Mouse (Mus musculus) urinary bladder, postnatal 4 days (tissue): ENCODE data around the gene Dnaja4.

ENCODE experiments used
- DNase-seq, 2 experiments: peaks; one replicate each; pipeline ENCODE4 v3.0.0; 2021 to 2022; ENCODE audit warnings: low spot score in 2 of 2

Gene Dnaja4

DNA sequence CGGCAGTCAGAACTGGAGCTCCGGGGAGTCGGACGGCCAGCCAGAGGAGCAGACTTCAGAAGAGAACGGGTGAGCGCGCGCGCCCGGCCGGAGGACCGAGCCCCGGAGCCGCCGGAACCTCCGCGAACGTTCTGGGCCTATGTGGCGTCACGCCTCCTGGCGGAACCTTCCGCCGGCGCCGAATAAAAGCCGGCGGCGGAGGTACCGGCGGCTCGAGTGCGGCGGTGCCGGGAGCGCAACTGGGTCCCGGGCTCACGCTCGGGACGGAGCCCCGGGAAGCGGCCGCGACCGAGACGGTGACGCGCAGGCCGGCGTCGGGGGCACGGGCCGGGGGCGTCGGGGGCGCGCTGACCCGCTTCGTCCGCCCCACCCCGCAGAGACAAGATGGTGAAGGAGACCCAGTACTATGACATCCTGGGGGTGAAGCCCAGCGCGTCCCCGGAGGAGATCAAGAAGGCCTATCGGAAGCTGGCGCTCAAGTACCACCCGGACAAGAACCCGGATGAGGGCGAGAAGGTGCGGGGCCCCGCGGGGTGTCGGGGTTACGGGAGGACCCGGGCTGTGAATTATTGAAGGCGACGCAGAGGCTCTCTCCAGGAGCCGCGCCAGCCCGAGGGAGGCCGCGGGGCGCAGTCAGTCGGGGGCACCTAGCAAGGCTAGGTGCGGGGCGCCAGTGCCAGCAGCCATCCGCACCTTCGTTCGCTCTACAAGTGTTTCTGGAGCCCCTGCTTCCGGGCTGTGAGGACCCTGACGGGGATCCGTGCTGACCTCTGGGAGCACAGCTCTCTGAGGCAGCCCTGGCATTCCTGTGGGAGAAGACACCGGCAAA lies 886 bp downstream of the Dnaja4 start:
- peak; percentile 78 to 82 for DNase-seq

DNA sequence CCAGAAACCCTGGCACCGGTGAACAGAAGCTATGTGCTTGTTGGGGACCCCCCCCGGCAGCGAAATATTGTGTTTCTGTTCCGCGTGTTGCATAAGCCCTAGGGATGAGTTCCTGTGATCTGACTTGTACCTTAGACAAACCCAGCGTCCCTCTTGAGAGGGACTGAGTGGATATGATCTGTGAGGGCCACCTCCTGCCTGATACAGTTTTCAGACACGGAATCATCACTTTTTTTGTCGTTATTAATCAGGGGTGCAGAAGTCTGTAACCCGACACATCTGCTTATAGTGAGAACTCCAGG lies 1.5 kb downstream of the Dnaja4 start:
- no peak for DNase-seq

DNA sequence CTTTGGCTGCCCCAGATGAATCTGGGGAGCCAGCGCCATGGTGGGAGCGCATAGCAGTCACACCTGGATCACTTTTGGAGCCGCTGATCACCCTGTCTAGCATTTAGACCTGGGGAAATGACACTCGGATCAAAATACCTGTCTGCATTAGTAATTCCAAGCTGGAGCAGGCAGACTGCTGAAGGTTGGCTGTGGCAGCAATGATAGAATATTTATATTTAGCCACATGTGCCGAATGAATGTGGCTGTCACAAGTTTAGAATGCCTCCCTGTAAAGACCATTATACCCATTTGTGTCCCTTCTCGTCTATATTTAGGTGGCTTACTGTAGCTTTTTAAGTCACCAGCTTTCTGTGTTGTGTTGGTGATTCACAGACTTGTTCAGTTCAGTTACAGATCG lies 2.1 kb downstream of the Dnaja4 start:
- DNase-seq = no peak

DNA sequence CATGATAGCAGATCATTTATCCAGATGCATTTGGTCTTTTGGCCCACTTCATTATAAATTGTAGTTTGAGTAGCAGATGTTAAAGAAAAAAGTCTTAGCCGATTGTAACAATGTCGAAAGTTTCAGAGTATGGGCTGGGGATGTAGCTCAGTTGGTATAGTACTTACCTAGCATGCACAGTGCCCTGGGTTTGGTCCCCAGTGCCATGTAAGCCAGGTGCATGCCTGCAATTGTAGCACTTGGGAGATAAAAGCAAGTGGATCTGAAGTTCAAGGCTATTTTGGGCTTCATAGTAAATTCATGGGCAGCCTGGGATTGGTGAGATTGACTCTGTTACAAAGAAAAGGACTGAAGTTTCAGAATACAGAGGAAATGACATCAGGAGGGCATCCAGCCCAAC lies 3.9 kb downstream of the Dnaja4 start:
- DNase-seq = no peak

DNA sequence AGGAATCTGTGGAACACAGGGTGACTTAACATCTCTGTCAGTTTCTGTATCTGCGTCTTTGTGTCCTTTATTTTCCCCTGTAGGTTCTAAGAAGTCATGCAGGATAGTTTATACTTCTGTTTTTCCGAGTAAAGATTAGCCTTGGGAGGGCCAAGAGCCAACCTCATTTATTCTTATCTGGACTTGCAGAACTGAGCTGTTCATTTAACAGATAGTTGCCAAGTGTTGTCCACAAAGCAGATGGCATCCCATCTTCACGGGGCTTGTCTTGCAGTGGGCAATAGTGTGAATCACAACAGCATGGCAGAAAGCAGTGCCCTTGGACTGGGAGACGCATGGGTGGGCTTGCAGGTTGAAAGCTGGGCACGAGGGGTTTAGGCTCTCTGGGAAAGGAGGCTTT lies 5.7 kb downstream of the Dnaja4 start:
- DNase-seq = no peak

DNA sequence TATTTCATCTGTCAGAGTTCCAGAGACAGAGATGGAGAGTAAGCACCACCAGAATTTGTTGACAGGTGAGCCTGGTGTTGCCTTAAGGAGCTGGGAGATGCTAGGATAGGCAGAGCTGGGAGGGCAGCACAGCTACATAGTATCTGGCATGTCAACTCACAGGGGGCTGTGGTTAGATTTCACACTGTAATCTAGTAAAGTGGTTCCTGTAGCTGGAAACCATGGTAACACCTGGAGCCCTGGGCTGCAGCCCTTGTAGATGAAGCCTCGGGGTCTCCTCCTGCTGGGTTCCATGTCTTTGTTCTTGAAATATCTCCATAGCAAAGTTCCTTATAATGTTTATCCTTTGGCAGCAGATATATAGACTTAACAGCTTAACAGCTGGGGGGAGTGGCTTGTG lies 6.9 kb downstream of the Dnaja4 start:
- no peak for DNase-seq

DNA sequence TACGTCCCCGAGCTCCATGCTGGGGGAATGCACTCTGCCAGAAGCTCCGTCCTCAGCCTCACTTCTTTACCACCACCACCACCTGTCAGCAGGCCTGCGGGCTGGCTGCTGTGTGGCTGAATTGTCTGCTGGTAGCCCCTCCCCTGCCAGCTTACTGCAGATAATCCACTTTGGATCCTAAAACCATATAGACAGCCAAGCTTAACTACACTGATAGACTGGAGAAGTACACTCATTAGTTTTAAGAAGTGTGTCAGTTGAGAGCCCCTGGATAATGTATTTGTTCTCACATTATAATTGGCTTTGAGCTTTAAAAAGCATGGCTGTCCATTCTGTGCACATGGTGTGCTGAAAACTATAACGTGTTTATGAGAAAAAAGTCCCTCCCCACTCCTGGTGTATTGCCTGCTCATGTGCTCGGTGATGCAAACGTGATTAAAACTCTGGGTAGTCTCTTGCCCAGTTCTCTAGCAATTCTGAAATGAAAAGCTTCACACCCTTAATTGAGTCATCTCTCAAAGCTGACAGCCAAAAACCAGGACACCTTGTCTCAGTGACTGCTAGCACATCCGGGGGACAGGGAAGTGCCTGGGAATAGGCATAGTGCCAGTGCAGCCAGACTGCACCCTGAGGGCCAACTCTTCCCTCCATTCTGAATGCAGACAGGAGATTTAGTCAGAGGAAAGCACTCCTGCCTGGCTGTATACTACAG lies 8.8 kb downstream of the Dnaja4 start:
- DNase-seq = no peak

DNA sequence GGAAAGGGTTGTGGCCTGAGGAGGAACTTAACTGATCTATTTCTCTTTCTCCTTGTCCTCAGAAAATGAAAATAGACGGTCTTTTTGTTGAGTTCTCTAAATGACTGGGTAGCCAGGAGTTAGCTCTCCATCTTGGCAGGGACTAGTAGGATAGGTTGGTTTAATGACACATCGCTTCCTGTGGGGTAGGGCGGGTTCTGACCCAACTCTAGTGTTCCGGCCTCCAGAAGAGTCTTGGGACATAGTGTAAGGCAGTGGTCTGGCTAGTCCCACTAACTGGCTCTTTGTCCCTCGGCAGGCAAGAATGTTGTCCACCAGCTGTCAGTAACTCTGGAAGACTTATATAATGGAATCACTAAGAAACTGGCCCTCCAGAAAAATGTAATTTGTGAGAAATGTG lies 9.4 kb downstream of the Dnaja4 start:
- no peak for DNase-seq

DNA sequence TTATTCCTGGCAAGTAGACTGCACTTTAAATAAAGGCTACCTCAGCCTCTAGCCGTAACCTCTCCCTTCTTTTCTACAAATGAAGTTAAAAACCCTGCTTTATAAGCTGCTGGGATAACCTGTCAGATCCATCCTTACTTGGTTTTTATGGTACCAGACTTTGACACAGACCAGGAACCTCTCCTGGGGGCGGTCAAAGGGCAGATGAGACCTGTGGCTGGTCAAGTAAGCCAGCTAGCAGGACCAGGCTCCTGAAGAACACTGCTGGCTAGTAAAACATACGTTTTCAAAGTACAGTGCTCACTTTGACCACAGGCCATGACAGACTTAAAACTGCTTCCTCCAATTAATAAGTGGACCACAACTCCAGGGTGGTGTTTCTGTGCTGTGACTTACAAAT lies 17.1 kb downstream of the Dnaja4 start:
- DNase-seq = no peak

DNA sequence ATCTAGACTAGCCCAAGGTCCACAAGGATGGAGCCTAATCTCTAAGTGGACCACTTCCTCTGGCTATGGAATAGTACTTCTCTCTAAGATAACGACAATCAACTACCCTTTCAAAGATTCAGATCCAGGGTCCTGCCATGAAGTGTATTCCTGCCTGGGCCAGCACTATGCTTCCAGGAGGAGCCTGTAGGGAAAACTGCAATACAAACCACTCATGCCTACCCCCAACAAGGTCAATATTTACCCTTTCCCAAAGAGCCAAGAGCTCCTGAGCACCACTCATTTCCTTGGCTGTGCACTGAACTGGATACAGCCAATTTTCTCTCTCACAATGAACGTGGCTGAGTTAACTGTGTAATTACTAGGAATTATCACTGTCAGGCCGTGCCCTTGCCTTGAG lies 18.9 kb downstream of the Dnaja4 start:
- DNase-seq = no peak

DNA sequence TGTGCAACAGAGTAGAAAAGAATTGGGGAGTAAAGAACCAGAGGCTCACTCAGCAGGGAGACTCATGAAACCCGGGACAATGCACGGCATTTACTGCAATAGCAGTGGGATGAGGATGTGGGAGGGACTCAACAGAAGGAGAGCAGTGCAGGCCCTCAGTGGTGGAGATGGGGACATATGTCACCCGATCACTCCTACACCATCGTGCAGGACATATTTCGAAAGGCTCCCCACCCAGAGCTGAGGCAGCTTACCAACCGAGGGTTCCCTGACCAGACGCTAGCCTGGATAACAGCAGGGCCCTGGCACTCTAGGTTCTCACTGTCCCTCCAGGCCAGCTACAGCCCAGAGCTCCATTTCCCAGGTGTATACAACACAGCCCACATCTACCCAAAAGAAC lies 23.5 kb downstream of the Dnaja4 start:
- no peak for DNase-seq

DNA sequence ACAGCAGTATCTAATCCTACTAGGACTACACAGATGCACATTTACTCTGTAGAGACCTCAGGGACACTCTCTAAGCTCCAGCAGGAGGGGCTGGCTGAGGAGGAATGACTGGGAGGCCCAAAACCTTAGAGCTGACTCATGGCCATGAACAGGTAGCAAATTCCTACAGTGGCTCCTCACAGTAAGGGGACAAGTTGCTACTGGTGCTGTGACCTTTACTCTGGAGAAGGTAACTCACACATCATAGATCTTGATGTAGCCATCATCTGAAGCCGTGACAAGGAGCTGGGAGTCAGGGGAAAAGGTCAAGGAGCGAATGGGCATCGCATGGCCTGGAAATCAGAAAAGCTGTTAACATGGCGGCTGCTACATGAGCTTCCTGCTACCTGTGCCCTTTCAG lies 23.9 kb downstream of the Dnaja4 start:
- DNase-seq = no peak

DNA sequence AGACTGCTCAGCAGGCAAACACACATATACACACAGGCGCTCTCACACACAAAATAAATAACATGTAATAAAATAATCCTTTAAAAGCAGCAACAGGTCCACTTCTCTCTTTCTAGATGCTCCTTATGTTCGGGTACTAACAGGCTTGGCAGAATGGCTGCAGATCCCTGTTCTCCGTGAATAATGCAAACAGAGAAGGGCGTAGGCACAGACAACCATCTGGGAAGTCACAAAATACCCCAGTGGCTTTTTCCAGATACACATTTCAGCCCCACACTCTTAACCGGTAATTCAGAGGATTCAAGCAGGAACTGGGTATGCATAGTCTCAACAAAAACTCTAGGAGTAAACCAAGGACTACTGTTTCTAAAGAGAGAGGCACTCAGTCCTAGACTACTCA lies 27.6 kb downstream of the Dnaja4 start:
- no peak for DNase-seq

DNA sequence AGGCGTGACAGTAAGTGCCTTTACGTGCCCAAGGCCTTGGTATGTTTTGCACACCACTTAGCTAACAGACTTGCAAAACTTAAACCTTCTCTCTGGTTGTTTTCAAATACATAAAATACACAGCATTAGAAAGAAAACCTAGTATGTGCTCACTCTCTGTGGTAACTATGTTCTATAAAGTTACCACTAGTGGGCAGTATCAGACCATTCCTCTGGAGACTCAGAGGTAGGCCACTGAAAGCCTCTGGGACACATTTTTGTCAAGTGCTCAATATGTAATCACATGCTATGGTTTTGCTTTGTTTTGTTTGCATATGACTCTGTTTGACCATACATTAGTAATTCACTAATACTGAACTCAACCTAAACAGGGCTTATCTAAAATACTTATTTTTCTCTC lies 33.4 kb downstream of the Dnaja4 start:
- DNase-seq = no peak

DNA sequence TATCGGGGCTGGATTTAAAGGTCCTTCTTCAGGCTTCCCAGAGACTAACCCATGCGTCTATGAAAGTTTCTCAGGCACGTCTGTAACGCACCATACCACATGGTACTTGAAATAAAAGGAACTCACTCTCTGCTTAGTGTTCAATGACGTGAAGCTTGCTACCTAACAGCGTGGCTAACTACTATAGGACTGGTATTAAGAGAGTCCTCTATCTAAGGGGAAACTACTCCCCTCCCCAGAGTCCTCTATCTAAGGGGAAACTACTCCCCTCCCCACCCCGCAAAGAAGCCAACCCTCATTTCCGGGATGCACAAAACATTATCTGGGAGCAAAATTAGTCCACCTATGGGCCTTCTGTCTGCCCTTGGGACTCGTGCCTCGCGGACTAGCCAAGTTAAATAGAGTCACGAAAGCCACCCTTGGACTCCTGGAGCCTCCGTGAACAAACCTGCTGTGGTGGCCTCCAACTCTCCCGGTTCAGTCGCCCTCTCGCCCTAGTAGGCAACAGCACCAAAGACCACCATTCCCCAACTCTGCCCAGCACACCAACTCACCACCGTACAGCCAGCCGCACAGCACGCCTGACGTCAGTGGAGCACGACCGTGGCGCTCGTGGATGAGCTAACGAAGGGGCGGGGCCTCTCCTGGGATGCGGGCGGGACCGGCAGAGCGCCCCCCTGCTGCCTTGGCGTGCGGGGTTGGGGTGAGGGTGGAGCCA lies 35.4 kb downstream of the Dnaja4 start, which contains the start of gene Wdr61:
TSS of gene Wdr61 (minus strand) at position 599 of the 718 bp plus-strand sequence.
- DNase-seq = peak; percentile 96 to 99

DNA sequence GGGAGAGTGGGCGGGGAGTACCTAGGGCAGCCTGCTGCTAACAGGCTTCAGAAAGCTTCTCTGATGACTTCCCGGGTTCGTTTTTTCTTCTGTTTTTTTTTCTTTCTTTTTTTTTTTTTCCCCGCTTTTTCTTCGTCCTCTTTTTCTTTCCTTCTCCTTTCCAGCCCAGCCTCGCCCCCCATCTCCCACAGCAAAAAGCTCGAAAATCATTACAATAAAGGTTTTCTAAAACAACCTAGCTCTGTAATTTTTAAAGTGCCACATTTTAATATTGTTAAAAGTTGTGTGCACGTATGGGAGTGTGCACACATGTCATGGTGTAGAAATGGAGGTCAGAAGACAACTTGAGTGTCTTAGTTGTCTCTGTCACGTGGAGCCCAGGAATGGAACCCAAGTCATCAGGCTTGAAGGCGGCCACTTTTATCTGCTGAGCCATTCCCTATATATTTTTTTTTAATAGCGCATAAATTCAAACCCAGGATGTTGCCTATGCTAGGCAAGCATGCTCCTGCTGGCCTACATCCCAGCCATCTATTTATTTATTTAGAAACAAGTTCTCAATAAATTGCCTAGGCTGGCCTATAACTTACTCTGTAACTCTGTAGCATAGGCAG lies 36.1 kb downstream of the Dnaja4 start:
- no peak for DNase-seq

DNA sequence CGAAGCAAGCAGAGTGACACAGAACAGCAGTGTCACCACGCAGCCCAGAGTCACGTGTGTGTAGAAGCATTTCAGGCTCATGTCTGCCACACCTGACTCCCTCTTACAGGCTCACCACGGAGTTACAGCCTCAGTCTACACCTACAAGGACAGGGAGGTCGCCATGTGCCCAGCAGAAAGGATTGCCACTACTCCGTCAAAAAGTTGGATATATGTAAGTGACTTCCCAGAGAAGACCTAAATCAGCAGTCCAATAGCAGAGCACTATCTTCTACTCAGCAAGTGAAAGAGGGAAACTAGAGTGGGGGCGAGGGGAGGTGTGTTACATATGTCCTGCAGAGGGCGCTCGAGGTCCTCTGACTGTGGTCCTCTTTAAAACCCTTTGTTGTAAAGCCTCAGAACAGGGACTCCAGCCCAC lies 37.6 kb downstream of the Dnaja4 start:
- no peak for DNase-seq

DNA sequence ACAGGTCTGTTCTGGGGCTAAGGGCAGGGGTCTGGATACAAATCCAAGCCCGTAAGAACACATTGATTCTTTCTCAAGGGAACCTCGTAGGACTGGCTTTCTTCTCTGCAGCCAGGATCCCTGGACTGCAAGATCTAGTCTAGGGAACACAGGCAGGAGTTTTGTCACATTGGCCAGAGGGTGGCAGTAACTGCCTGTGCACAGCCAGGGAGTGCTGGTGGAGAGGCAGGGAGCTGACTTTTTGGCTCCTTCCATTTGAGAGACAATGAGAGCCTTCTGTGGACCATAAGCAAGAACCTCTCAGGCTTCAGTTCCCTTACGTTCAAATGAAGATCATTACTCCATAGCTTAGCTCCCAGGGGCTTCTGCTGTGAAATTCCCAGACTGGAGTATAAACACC lies 39.7 kb downstream of the Dnaja4 start:
- DNase-seq = peak in 1 of 2 experiments; percentile 38

DNA sequence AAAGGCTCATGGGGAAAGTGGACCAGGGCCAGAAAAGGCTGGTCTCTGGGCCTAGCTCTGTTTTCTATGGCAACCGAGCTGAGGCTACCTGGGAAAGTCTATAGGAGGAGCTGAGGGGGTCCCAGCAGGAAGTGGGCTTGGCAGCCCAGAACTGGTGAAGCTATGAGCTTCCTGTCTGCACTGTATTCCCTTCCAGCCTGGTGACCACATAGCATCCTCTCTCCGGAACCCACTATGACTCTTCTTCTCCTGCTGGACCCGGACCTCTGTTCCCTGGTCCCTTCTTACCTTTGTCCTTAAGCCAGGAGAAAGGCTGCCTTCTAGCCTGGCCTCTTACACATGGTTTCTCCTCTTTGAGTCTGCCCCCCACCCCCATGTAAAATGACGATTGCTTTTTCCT lies 45.2 kb downstream of the Dnaja4 start:
- no peak for DNase-seq

DNA sequence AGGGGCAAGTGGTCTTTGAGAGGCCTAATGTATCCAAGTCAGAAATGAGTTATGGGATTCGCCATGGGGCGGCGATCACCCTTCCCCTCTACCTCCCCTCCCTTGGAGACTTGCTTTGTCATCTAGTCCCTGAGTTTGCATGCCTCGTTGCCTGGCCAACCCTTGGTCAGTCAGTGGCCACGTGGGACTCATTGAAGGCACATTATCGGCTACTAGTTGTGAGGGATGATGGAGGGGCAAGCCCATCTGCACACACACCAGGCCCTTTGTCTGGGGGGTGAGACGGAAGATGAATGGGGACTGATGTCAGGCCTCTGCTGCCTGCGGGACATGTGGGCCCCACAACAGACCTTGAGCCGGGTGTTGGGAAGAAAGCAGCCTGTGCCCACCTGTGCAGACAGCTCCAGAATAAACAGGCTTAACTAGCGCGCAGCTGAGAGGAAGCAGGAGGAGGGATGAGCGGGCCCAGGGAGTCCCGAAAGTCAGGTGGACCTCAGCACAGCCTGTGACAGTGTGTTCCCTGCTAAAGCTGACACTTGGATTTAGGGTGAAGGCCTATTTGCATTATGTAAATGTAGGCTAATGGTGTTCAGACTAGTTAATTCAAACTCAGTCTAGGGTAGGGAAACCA lies 47.2 kb downstream of the Dnaja4 start:
- no peak for DNase-seq

DNA sequence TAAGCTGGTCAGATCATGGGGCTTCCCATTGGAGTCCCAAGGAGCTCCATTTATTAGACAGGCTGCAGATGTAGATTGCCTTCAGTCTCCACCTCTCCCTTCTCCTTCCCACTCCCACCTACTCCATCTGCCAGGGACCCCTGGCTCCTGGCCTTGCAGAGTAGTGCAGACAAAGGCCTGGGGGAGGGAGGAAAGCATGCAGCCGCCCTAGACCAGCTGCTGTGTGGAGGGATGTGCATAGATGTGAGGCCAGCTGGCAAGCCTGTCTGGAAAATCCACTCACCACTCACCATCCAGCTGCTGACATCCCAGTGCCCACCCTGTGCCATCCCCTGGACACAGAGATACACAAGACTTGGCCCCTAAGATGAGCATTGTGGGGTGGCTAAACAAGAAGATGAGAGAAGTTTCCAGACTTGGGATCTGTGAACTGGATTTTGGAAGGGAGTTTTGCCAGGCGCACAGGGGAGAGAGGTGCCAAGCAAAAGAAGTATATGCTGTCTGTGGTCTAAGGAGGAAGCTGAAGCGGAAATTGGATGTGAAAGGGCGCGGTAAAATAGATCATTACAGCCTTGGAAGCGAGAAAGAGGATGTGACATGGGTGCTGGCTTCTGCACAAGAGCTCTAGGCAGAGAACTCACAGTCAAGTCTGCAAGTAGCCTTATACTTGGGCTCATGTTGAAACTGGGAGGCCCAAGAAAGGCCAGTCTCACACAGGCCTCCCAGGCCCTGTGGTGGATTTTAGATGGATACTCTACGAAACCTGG lies 51.7 kb downstream of the Dnaja4 start:
- DNase-seq = no peak
